Mouse (Mus musculus) G1E-ER4 (cell line): Measurements from ENCODE around the gene Zbtb32. TPM values are rescaled to one million over a fixed set of nuclear protein-coding genes. Genes with fewer than 3 reads are reported as not detected.

Experiments used
- GATA1 ChIP-seq: IDR thresholded peaks from one replicate; pipeline ENCODE4 v1.8.0; 2012; ENCODE audit warnings: low read length, inconsistent platforms
- polyA plus RNA-seq: library from polyadenylated mRNA; stranded (reverse); fragments of >175 nt; gene quantifications from 2 replicates; pipeline ENCODE4 v1.2.3, GENCODE M21; 2012

The Zbtb32 gene
- polyA plus RNA-seq, 1 experiment, result 0.49 TPM

DNA sequence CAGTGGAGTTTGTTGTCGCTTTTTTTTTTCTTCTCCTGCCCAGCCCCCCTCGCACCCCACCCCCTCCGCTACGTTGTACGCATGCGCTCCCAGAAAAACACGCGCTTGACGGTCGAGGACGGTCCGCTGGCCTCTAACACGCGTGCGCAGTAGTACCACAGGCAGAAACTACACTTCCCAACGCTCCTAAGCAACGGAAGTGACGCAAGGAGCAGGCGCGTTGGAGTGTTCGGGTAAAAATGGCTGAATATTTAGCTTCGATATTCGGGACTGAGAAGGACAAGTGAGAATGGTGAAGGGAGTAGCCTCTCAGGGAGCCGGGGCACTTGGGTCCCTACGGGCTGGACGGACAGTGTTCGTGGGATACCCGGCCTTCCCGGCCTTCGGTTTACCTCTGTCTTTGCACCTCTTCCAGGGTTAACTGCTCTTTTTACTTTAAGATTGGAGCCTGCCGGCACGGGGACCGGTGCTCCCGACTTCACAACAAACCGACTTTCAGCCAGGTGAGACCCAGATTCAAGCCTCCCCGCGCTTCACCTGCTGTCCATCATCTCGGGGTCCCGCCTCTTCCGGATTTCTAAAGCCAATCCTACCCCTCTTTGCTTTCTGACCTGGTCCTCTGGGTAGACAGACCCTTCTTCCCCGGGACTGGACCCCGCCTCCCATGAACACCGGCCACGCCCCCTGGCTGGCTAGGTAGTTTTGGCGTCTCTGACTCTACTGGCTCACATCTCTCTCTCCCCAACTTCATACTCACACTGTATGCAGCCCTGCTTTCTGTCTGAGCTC is 35.4 kb downstream of the Zbtb32 start, which contains the start of the genes U2af1l4, Gm49396 and Psenen:
U2af1l4 (plus strand) TSS at position 185 of the 789 bp plus-strand sequence.
Gm49396 (plus strand) TSS at position 228 of the 789 bp plus-strand sequence.
Psenen (minus strand) TSS at position 511 of the 789 bp plus-strand sequence.
- no peak for TF ChIP-seq GATA1

DNA sequence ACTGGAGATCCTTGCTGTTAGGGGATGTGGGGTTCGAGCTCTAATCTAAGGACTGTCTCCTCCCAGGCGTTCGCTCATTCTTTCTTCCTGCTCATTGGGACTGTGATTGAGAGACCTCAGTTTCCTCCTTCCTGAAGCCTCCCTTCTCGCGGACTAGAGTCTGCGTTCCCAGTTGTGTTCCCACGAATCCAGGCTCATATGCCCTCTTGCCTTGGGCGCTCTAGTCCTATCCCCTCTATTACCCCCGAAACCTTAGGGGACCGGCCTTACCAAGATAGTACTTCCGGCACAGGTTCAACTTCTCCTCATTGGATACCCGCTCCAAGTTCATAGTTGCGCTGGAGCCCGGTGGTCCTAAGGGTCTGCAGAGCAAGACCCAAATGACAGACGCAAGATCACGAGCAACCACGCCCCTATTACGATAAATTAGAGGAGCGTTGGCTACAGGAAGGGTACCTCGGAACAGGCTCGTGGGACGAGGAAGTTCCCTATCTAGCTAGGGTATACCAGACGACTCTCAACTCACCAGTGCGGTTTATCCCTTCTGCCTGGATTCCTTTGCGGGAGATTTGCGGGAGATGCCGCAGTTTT is 36.1 kb downstream of the Zbtb32 start:
- TF ChIP-seq GATA1, result no peak

DNA sequence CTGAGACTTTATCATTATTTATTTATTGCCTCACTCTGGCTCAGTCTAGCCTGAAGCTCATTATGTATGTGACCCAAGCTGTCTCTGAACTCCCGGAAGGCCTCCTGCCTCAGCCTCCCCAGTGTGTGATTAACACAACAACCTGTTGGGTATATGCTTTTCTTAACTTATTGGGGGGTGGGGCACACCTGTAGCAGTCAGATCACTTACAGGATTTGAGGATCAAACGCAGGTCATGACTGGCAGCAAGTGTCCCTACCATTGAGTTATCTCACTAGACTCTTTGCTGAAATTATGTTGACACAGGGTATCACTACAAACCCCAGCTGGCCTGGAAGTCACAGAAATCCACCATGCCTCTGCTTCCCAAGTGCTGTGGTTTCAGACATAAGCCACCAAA is 38.4 kb downstream of the Zbtb32 start:
- TF ChIP-seq GATA1, result no peak

DNA sequence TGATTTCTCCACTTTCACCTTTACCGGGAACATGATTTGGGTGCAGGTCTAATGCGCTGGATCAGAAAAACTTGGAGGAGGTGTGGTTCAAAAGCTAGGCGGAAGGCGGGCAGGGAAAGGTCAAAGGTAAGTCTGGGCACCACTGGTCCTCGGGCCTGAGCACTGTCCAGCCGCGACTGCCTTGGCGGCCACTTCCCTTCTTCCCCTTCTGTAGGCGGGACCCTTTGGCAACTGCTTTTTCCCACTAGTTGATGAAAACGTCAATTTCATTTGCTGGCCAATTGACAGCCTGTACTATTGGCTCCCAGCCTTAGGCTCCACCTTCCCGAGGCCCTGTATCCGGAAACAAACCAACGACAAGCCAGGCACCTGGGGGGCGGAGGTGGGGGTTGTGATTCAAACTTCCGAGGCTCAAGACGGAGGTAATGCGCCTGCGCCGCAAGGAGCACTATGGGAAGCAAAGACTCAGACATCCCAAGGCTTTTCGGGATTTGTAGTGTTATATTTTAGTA is 39.2 kb downstream of the Zbtb32 start, which contains the start of gene Lin37:
Lin37 (minus strand) TSS at position 396 of the 512 bp plus-strand sequence.
- TF ChIP-seq GATA1, result no peak

DNA sequence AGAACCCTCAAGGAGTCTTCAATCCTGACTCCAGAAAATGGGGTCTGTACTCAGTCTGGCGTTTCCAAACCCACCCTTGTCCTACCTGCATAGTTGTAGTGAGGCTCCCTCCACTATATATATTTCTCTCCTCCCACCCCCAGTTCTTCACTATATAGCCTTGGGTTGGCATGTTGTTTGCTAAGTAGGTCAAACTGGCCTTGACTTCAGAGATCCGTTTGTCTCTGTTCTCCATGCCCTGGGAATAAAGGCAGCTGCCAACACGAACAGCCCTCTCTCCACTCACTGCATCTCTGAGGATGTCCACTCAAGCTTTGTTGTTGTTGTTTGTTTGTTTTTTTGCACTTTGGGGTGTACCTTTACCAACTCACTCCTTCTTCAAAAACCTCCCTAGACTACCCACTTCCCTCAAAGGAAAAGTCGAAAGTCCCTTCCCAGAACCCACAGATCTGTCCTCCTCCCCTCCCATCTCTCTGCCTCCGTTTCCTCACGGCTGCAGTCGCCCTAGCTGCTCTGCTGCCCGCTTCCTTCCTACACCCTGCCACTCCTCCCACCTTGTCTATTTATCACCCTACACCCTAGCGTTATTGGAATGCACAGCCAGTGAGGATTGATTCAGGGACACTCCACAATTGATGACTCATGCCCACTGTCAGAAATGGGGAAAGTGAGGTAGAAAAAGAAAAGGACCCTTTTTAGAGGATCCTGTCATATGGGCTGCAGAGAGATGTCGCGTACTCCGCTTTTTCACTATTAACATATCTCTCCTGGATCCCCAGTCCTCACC is 39.9 kb downstream of the Zbtb32 start:
- no peak for TF ChIP-seq GATA1

DNA sequence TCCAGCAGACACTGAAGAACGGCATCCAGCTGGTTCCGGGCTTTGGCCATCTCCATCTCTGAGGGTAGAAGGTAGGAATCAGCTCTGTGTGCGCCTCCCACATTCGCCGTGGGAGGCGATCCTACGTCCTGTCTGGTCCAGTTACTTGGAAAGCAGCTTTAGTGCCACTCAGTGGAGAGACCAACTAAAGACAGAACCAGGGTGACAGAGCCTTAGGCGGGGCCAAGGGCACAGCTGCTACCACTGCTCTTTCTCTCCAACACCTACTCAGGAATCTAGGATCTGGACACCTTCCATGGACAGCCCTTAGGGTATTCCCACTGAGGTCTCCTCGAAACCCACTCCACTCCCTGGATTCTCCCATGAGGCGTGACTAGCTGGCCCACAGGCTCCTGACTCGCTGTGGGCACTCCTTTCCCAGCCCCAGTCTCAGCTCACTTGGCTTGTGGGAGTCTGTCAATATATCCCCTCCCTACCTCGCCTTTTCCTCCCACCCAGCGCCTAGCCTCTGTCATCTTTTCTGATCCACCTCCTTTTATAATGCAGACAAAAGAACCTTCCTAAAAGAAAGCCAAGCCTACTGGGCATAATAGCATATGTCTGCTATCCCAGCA is 40.7 kb downstream of the Zbtb32 start:
- TF ChIP-seq GATA1, result no peak

DNA sequence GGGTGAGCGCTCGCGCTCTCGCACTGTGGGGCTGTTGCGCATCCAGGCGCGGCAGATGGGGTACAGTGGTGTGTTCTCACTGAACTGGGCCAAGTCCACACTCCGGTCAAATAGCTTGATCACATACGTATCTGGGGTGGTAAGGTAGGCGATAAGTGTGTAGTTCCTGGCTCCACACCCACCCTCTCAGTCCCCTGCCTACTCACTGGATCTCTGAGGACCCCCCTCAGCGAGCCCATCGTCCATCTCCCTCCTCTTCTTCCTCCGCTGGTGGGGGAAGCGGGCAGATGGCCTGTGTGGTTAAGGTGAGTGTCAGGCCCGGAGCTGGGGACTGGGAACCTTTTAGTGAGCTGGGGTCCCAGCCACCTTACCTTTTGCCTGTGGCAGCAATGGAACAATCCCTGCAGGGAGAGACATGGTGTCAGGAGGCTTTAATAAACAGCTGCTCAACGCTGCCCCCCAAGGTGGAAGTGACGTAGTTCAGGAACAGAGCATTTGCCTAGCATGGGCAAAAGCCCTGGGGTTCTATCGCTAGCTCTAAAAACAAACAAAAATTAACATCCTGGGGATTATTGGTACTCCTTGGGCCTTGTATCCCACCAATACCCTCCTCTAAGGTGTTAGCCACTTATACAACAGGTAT is 41.7 kb downstream of the Zbtb32 start:
- TF ChIP-seq GATA1, result no peak

DNA sequence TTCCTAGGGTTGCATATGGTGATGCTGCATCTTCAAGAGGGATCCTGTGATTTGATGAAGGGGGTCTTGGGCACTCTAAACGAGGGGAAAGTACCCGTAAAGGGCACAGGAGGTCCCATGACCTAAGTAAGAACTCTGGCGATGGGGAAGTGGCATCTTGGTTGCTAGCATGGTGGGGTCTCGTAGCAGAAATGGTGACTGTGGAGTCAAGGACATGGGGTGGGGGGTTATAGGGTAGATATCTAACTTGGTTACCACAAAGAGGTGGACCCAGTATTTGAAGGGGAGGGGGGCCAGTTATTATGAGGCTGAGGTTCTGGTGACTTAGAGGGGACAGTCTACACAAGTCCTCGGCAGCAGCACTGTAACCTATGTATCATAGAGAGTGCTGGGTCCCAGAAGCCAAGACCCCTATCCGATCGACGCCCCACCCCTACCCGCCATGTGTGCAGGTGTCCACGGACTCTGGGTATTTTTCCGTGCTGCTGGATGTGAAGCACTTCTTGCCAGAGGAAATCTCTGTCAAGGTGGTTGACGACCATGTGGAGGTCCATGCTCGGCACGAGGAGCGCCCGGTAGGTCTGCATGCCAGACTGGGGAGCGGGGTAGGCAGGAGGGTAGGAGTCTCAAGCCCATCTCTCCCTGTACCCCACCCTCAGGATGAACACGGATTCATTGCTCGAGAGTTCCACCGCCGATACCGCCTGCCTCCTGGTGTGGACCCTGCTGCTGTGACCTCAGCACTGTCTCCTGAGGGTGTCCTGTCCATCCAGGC is 44.7 kb downstream of the Zbtb32 start:
- TF ChIP-seq GATA1, result no peak

DNA sequence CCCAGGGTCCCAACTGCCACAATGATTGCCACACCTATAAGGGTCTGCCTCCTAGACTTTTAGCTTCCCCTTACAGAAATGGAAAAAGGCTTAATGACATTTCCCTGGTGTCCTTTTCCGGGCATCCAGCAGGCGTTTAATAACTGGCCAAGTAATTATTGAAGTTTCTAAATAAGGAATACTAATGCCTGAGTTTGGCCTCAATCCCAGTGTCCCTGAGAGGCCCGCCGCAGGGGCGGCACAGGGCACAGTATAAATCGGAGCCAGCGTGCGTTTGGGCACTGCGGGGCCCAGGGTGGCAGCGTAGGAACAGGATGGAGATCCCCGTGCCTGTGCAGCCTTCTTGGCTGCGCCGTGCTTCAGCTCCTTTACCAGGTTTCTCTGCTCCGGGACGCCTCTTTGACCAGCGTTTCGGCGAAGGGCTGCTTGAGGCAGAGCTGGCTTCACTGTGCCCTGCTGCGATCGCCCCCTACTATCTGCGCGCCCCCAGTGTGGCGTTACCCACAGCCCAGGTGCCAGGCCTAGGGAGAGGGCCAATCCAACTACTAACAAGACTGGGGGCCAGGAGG is 45.6 kb downstream of the Zbtb32 start:
- no peak for TF ChIP-seq GATA1

DNA sequence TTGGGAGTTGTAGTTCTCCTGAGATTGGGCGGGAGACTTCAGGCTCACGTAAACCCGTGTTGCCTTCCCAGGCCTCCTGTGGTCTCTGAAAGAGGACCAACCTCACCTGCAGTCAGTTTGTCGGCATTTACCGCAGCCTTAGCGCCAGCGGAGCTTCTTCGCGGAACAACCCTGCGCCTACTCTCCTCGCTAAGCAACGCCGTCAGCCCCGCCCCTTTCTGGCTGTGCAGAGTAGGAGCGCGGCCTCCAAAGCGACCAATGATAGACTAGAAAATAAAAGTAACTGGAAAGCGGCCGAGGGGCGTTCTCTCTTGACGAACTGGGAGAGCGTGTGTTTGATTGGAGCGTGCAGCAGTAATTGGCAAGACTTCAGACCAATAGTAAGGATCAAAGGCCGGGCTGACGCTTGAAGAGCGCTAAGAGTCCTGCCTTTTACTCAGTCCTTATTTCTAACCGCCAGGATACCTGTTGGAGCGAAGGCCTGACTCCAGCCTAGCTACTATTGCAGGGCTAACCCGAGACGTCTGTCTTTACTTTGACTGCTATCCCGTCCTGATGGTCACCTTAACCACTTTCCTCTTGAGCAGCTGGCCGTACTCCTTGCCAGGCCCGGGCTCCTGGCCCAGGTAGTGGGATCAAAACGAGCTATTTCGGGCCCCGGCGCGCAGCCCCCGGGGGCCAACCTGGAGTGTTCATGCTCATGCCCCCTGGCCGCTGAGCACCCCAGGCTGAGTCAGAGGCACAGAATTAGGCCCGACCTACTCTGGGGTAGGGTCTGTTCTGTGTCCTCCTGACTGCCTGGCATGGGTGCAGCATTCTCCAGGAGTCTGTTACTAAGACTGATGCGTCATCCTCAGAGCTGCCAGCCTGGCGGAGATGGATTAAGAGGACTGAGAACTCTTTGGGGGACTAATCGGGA is 46.3 kb downstream of the Zbtb32 start, which contains the start of the genes Hspb6 and Proser3:
Hspb6 (plus strand) TSS at position 77 of the 919 bp plus-strand sequence.
Proser3 (minus strand) TSS at position 198 of the 919 bp plus-strand sequence.
- no peak for TF ChIP-seq GATA1

DNA sequence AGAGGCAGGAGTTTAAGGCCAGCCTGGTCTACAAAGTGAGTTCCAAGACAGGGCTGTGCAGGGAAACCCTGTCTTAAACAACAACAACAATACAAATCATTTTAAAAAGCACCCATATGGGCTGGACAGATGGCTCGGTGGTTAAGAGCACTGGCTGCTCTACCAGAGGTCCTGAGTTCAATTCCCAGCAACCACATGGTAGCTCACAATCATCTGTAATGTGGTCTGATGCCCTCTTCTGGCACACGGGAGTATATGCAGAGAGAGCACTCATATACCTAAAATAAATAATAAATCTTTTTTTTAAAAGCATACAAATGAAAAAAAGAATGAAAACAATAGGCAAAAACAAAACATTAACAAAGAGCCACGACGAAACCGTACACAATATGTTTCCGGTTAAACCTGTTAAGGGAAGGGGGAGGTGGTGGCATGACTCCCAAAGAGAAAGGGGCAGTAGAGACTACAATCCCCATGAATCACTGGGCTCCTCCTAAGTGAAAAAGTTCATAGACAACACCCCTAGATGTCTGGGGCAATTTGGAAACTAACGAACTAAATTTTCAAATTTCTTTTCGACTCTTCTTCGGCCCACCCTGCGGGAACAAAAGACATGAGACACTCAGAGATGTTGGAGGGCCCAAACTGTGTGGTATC is 47.1 kb downstream of the Zbtb32 start:
- TF ChIP-seq GATA1, result no peak

DNA sequence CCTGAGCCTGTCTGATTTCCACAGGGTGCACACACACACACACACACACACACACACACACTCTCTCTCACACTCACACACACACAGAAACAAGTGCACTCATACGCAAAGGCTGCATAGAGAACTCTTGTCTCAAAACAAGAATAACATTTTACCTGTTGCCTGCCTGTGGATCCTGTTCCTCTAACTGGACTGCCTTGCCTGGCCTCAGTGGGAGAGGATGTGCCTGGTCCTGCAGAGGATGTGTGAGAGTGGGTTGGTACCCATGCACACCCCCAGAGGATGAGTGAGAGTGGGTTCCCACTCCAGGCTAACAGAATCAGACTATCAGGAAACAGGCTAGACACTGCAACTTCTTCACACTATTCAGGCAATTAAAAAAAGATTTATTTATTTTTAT is 48.1 kb downstream of the Zbtb32 start:
- TF ChIP-seq GATA1, result no peak
